In genomic region chr3:153287081-153287480, GRCm38 (mm10) we compare ENCODE assay signal across 15 mouse cellular contexts.
"Had no signal": no experiment of that assay in that cellular context is flagged by ENCODE, and none has a peak within 500 bp of the region (broad histone marks: within the 10 kb centered on the region; RNA-seq: fewer than 3 reads in every experiment).

No protein-coding gene starts in this region.

- H3K9ac ChIP-seq: neural tube, embryonic 15.5 days; stomach, embryonic 15.5 days had no signal

- DNase-seq: retina, postnatal 1 day; right cerebral cortex, adult 18-20 months; right cerebral cortex, postnatal 14 days; right cerebral cortex, postnatal 25 days; right cerebral cortex, postnatal 4 days; spleen, adult 18-20 months; thymus, adult 18-20 months; thymus, adult 2 months; thymus, postnatal 14 days; thymus, postnatal 25 days; thymus, postnatal 36 days; thymus, postnatal 4 days had no signal

- H3K36me3 ChIP-seq: neural tube, embryonic 15.5 days; stomach, embryonic 15.5 days had no signal

- H3K9me3 ChIP-seq: neural tube, embryonic 15.5 days; stomach, embryonic 15.5 days had no signal

- H3K27ac ChIP-seq: neural tube, embryonic 15.5 days; stomach, embryonic 15.5 days; stomach, postnatal 0 days had no signal

- H3K4me2 ChIP-seq: neural tube, embryonic 15.5 days; stomach, embryonic 15.5 days had no signal

- H3K4me3 ChIP-seq: neural tube, embryonic 15.5 days; stomach, embryonic 15.5 days had no signal

- H3K27me3 ChIP-seq: neural tube, embryonic 15.5 days; stomach, embryonic 15.5 days had no signal
